Mouse (Mus musculus): ENCODE data around the gene Apol7c. TPM values are rescaled to one million over a fixed set of nuclear protein-coding genes. Genes with fewer than 3 reads are reported as not detected.
"Not testable (repeated sequence)": the region's sequence is repeated elsewhere in the genome, so short reads cannot be mapped to it uniquely, and the experiment has no call there.

Apol7c gene
- not detected in 2 replicates for total RNA-seq (2017)

- ATAC-seq (ENCODE audit: extremely low read depth, insufficient number of reproducible peaks, low FRiP score, poor library complexity, severe bottlenecking): no peak
Measured at GRCm38 (mm10) chr15:77533216-77533615, at the start of gene Apol7c. Gene Apol7c, minus strand, starts transcription at chr15:77533316.

- ATAC-seq (ENCODE audit: extremely low read depth, insufficient number of reproducible peaks, low FRiP score, poor library complexity, severe bottlenecking): no peak
Measured at GRCm38 (mm10) chr15:77581681-77582080, 48.6 kb upstream of the Apol7c start.

GRCm38 (mm10) chr15:77579311-77579710 lies 46.2 kb upstream of the Apol7c start:
- ATAC-seq (ENCODE audit: extremely low read depth, insufficient number of reproducible peaks, low FRiP score, poor library complexity, severe bottlenecking): no peak

DNA sequence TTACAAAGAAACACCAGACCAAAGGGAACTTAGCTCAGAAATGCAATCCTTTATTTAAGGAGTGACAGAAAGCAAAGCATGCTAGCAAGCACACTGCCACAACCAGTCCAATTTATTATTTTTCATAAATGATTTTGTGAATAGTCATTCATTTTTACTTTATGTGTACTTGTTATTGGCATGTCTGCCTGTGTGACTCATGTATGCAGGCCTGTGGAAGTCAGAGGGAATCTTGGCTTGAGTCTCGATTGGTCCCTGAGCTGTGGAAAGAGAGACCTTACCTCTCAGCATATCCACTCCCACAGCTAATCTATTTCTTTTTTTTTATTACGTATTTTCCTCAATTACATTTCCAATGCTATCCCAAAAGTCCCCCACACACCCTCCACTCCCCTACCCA lies 45.7 kb upstream of the Apol7c start:
- ATAC-seq (ENCODE audit: extremely low read depth, insufficient number of reproducible peaks, low FRiP score, poor library complexity, severe bottlenecking): no peak

DNA sequence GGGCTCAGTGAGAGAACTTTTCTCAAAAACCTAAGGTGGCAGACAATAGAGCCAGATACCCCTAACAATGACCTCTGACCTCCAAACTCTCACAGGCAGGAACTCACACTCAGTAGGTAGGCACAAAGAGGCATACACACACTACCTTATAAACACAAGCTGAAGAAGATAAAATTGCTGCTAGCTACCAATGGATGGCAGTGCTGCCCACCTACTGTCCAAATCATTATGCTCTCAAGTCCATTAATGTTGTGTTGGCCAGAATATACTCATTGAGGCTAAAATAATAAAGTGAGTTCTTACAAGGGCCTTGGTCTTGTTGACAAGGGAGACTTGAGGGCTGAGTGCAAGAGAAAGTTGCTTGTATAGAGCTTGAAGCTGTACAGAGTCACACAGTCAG lies 30.1 kb upstream of the Apol7c start:
- ATAC-seq (ENCODE audit: extremely low read depth, insufficient number of reproducible peaks, low FRiP score, poor library complexity, severe bottlenecking): no peak

DNA sequence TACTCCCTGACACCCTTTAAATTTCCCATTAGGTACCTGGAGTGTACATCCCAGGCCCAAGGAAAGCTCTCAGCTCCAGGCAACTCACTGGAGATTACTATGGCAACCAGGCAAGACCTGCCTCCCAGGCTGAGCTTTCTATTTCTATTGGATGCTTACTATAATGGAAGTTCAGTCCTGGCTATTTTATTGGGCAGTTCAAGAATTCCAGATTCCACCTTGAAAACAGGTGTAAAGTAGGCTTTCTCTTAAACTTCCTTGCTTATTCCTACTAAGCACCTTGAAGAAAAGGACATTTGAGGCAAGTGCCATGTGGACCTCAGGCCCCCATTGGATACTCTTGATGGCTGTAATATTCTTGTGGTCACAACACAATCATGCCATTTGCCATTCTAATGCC lies 28.7 kb upstream of the Apol7c start, which contains the start of gene 1700025B11Rik:
TSS of gene 1700025B11Rik (minus strand) at position 101 of the 400 bp plus-strand sequence.
- no peak for ATAC-seq (ENCODE audit: extremely low read depth, insufficient number of reproducible peaks, low FRiP score, poor library complexity, severe bottlenecking)

- not testable (repeated sequence) for ATAC-seq (ENCODE audit: extremely low read depth, insufficient number of reproducible peaks, low FRiP score, poor library complexity, severe bottlenecking)
Measured at GRCm38 (mm10) chr15:77539221-77539620, 6.1 kb upstream of the Apol7c start.

- not testable (repeated sequence) for ATAC-seq (ENCODE audit: extremely low read depth, insufficient number of reproducible peaks, low FRiP score, poor library complexity, severe bottlenecking)
Measured at GRCm38 (mm10) chr15:77523186-77523843, 9.8 kb downstream of the Apol7c start.

- ATAC-seq (ENCODE audit: extremely low read depth, insufficient number of reproducible peaks, low FRiP score, poor library complexity, severe bottlenecking): not testable (repeated sequence)
Measured at GRCm38 (mm10) chr15:77520596-77520995, 12.5 kb downstream of the Apol7c start.

DNA sequence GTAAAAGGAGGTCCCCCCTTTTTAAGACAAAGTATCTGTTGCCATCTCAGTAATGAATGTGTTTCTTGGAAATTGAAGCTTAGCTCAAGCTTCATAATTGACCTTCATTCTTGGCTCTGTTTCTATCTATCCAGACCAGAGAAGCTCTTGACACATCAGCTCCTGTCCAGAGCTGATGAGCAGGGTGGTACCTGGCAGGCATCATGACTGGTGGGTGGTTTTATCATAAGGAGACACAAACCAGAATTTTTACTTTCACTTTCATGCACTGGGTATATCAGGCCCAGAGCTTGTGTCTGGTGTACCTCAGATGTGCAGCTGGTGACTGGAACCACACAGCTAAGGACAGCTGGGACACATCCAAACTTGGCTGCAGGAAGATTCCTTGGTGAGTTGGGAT lies 25.1 kb downstream of the Apol7c start, which contains the start of gene Apol11a:
TSS of gene Apol11a (plus strand) at position 306 of the 400 bp plus-strand sequence.
- ATAC-seq (ENCODE audit: extremely low read depth, insufficient number of reproducible peaks, low FRiP score, poor library complexity, severe bottlenecking): not testable (repeated sequence)

DNA sequence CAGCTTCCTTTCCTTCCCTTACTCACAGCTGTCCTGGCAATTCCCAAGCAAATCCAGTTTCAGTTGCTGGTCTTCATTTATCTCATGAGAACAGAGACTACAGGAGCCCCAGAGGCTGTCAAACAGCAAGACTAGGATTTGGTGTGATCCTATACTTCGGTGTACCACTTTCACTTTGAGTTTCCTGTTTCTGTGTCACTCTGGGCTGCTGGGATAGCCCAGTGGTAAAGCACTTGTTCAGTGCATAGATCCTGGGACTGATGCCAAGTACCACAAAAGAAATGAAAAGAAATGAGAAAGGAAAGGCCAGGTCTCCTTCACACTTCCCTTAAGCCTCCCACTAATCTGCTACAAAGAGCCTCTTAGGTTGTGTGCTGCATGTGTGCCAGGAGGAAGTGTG lies 38.4 kb downstream of the Apol7c start:
- ATAC-seq (ENCODE audit: extremely low read depth, insufficient number of reproducible peaks, low FRiP score, poor library complexity, severe bottlenecking): not testable (repeated sequence)

GRCm38 (mm10) chr15:77493181-77493580 lies 39.9 kb downstream of the Apol7c start:
- not testable (repeated sequence) for ATAC-seq (ENCODE audit: extremely low read depth, insufficient number of reproducible peaks, low FRiP score, poor library complexity, severe bottlenecking)

DNA sequence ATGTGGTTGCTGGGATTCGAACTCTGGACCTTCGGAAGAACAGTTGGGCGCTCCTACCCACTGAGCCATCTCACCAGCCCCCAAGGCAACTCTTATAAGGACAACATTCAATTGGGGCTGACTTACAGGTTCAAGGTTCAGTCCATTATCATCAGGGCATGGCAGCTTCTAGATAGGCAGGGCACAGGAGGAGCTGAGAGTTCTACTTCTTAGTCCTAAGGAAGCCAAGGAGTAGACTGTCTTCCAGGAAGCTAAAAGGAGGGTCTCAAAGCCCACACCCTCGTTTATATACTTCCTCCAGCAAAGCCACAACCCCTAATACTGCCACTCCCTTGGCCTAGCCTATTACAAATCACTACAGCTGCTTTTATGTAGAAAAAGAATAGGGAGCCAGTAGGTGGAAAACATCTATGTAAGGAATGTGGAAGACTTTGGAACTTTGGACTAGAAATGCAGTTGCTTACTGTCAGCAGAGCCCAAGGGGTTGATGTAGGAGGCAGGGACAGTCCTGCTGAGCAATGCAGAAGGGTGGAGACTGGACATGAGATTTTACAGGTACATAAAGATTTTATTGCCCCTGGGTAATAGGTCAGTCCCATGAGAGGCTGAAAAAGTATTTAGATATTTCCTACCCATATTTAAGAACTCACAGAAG lies 50.8 kb downstream of the Apol7c start:
- ATAC-seq (ENCODE audit: extremely low read depth, insufficient number of reproducible peaks, low FRiP score, poor library complexity, severe bottlenecking): no peak

DNA sequence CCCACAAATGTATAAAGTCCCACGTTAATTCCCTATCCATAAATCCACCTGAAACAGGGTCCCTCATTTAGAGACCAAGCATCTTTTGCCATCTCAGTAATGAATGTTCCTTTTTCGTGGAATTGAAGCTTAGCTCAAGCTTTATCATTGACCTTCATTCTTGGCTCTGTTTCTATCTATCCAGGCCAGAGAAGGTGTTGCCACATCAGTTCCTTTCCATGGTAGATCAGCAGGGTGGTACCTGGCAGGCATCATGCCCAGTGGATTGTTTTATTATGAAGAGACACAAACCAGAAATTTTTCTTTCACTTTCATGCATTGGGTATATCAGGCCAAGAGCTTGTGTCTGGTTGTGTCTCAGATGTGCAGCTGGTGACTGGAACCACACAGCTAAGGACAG lies 56.4 kb downstream of the Apol7c start, which contains the start of gene Apol10a:
TSS of gene Apol10a (plus strand) at position 355 of the 400 bp plus-strand sequence.
- ATAC-seq (ENCODE audit: extremely low read depth, insufficient number of reproducible peaks, low FRiP score, poor library complexity, severe bottlenecking): not testable (repeated sequence)

Other genes with a start within 250 kb of the Apol7c start
- 0.12 TPM in 1 of 2 replicates, not detected in the other for gene Rbfox2, start 226.3 kb downstream of the Apol7c start, total RNA-seq (2017)
- gene Apol7a, start 134.2 kb downstream of the Apol7c start, total RNA-seq (2017): 0.12 and 2.1 TPM in 2 replicates
- gene Apol9a, start 122.2 kb downstream of the Apol7c start, total RNA-seq (2017): 0.47 TPM in 1 of 2 replicates, not detected in the other
- not detected in 2 replicates for gene Apol7b, start 85.8 kb downstream of the Apol7c start, total RNA-seq (2017)
- gene Apol10a, start 56.3 kb downstream of the Apol7c start, total RNA-seq (2017): not detected in 2 replicates
- gene Apol11a, start 25.0 kb downstream of the Apol7c start, total RNA-seq (2017): not detected in 2 replicates
- not detected in 2 replicates for gene 1700025B11Rik, start 28.6 kb upstream of the Apol7c start, total RNA-seq (2017)
- not detected in 2 replicates for gene Apol10b, start 62.8 kb upstream of the Apol7c start, total RNA-seq (2017)
- not detected in 2 replicates for gene Gm36245, start 65.9 kb upstream of the Apol7c start, total RNA-seq (2017)
- 16.1 and 17.0 TPM in 2 replicates for gene Apol11b, start 110.0 kb upstream of the Apol7c start, total RNA-seq (2017)
- 4.7 and 8.2 TPM in 2 replicates for gene Apol7e, start 165.5 kb upstream of the Apol7c start, total RNA-seq (2017)
- gene Apol9b, start 195.7 kb upstream of the Apol7c start, total RNA-seq (2017): 0.47 TPM in 1 of 2 replicates, not detected in the other
- gene Apol8, start 223.7 kb upstream of the Apol7c start, total RNA-seq (2017): 0.81 and 2.5 TPM in 2 replicates